Mouse (Mus musculus) stomach, postnatal 0 days (tissue): ENCODE measurements around the gene Aqp11.

Source experiments
- CTCF ChIP-seq: IDR thresholded peaks from 2 replicates; pipeline ENCODE4 v1.5.1; 2016; ENCODE audit warnings: antibody characterized with exemption, low read depth, mild to moderate bottlenecking, moderate library complexity
- EP300 ChIP-seq: optimal IDR thresholded peaks from 2 replicates; pipeline ENCODE3; 2016; ENCODE audit warnings: antibody characterized with exemption

DNA sequence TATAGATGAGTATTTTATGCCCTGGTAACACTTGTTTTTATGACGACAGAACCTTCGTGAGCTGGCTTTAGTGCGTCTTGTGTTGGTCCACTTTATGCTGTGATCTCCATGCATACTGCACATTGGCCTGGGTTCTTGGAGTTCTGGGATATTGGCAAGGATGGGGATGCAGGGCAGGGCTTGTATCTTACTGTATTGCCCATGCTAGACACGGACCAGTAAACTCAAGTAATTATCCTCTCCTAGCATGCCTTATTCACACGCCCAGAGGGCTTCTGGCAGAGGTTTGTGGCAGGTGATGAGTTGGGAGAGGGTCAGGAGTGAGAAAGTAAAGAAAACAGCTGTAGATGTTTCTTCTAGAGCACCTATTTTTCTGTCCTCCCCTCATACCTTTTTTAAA lies 23.4 kb downstream of the Aqp11 start:
- TF ChIP-seq CTCF (no peak), EP300 (no peak)
